21 mouse cellular contexts compared by ENCODE assay signal in the genomic region with DNA sequence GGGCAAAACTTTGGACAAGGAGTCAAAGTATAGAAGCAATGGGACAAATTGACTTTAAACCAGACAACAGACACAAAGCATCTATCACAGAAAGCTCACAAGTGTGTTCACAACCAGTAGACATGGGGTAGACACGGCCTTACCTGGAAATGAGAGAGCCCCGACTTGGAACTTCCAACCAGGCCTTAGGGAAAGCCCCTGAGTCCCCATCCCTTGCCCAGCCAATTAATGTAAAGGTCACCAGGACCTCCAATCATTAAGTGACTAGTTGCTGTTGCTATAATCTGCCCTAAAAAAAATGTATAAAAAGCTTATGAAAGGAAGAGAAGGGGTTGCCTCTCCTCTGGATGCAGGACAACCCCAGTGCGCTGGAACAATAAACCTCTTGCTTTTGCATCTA.
A peak's percentile ranks its signal among the peaks of the same experiment; 100 is the strongest.
DNase-seq lines count a peak whose midpoint lies in the region; ATAC-seq lines count a peak whose summit lies in the region.
"Had no signal": no experiment of that assay in that cellular context is flagged by ENCODE, and none has a peak within 500 bp of the region (broad histone marks: within the 10 kb centered on the region; RNA-seq: fewer than 3 reads in every experiment).

No protein-coding gene starts in this region.

- no peaks in the 10 kb centered on the region for H3K27me3 ChIP-seq in heart, embryonic 11.5 days (ENCODE audit: control insufficient read depth, insufficient read depth, low read length)
- H3K27me3 ChIP-seq: CH12.LX; embryonic facial prominence, embryonic 12.5 days; forebrain, embryonic 13.5 days; forebrain, embryonic 15.5 days had no signal

- H3K27ac ChIP-seq in heart, embryonic 11.5 days (ENCODE audit: low read depth, low read length), result no peak overlapping the region
- H3K27ac ChIP-seq: embryonic facial prominence, embryonic 10.5 days; embryonic facial prominence, embryonic 12.5 days; forebrain, embryonic 13.5 days; forebrain, embryonic 15.5 days had no signal

- H3K4me3 ChIP-seq in heart, embryonic 11.5 days (ENCODE audit: low read depth, low read length), result no peak overlapping the region
- H3K4me3 ChIP-seq: embryonic facial prominence, embryonic 10.5 days; embryonic facial prominence, embryonic 12.5 days; forebrain, embryonic 13.5 days; forebrain, embryonic 15.5 days had no signal

- no peaks in the 10 kb centered on the region for H3K4me1 ChIP-seq in heart, embryonic 11.5 days (ENCODE audit: control insufficient read depth, insufficient read depth, low read length)
- H3K4me1 ChIP-seq: embryonic facial prominence, embryonic 10.5 days; embryonic facial prominence, embryonic 12.5 days; forebrain, embryonic 13.5 days; forebrain, embryonic 15.5 days had no signal

- DNase-seq in heart, adult 11 months, result peak; percentile 77
- DNase-seq in induced T-regulatory cell, adult 2 months (ENCODE audit: low read depth), result peak; percentile 39
- no peak for DNase-seq in layer of hippocampus, postnatal 36 days
- DNase-seq in spleen, adult 12 weeks (ENCODE audit: low spot score), result no peak
- DNase-seq: adrenal gland, adult 8-10 months; adrenal gland, postnatal 14 days; adrenal gland, postnatal 36 days; B cell, adult 2 months; cerebellum, adult 11-12 months; cerebellum, adult 2 months; cerebellum, adult 9-10 months; cerebellum, postnatal 25 days had no signal

- no peak overlapping the region for H3K4me2 ChIP-seq in heart, embryonic 11.5 days
- H3K4me2 ChIP-seq: embryonic facial prominence, embryonic 12.5 days; forebrain, embryonic 13.5 days; forebrain, embryonic 15.5 days had no signal

- no peak overlapping the region for H3K9ac ChIP-seq in heart, embryonic 11.5 days (ENCODE audit: low read depth, low read length)
- H3K9ac ChIP-seq: embryonic facial prominence, embryonic 12.5 days; forebrain, embryonic 13.5 days; forebrain, embryonic 15.5 days had no signal

- H3K36me3 ChIP-seq in heart, embryonic 11.5 days (ENCODE audit: control insufficient read depth, insufficient read depth, low read length), result no peaks in the 10 kb centered on the region
- H3K36me3 ChIP-seq: embryonic facial prominence, embryonic 10.5 days; embryonic facial prominence, embryonic 12.5 days; forebrain, embryonic 15.5 days; G1E had no signal

- no peak for ATAC-seq in heart, embryonic 11.5 days (replicated peaks; ENCODE audit: insufficient number of reproducible peaks, low FRiP score, low TSS enrichment)
- ATAC-seq: activated CD4-positive, CD25-positive, alpha-beta regulatory T cell, adult 4 months; forebrain, embryonic 13.5 days; forebrain, embryonic 15.5 days; Patski had no signal

- no peaks in the 10 kb centered on the region for H3K9me3 ChIP-seq in heart, embryonic 11.5 days (replicated peaks; ENCODE audit: control insufficient read depth, low read length)
- H3K9me3 ChIP-seq: embryonic facial prominence, embryonic 10.5 days; embryonic facial prominence, embryonic 12.5 days; forebrain, embryonic 13.5 days; forebrain, embryonic 15.5 days; G1E had no signal

- 78% methylated on average over 3 of the region's 3 CpGs for whole genome bisulfite sequencing in heart, embryonic 11.5 days (ENCODE audit: insufficient replicate concordance)

Comparison
In these comparisons a context has a peak if more than half of its experiments do, and no peak if none do; other contexts are left out.
1. DNase-seq: peak in heart, adult 11 months (single experiment) and induced T-regulatory cell, adult 2 months (single experiment); none in layer of hippocampus, postnatal 36 days (0 of 2) and spleen, adult 12 weeks (single experiment).